Comparison of ENCODE assay signal across 11 mouse cellular contexts in the genomic region with DNA sequence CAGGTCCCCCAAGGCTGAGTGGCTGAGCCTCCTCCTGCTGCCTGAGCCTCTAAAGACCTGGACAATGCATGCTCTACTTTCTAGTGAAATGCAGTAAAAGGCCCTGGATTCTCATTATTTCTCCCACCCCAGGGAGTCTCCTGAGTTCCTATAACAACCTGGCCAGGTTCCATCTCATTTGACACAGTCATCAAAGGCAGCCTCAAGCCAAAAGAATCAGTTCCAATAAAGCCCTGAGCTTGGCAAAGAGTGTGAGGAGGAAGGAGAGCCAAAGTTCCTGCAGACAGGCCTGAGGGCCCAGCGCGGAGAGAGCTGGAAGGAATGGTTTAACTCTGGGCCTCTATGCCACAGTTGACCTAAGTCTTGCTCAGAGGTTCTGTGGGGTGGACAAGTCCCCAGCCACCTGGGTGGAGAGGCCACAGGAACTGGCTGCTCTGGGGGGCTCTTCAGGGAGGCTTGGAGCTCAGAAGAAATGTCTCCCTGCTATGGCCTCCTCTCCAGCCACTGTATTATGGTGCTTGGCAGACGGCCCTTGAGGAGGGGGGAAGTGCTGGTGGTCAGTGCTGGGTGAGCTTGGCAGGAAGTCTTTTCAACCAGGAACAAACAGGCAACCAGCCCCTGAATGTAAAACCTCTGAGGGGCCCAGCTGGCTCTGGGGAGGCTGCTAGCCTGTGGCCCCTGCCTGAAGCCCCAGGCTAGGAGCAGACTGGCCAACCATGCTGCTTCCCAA. TPM values are rescaled to one million over a fixed set of nuclear protein-coding genes. Genes with fewer than 3 reads are reported as not detected.
DNase-seq lines count a peak whose midpoint lies in the region; ATAC-seq and TF ChIP-seq lines count a peak whose summit lies in the region.
"Had no signal": no experiment of that assay in that cellular context is flagged by ENCODE, and none has a peak within 500 bp of the region (broad histone marks: within the 10 kb centered on the region; RNA-seq: fewer than 3 reads in every experiment).

No protein-coding gene starts in this region.

- intact Hi-C loops in heart, adult 2 months (cut with DNase I) = no loop called here

- H3K27ac ChIP-seq in heart, adult 2 months = peak overlapping the region; percentile 40; the same call in 1 of the 2 replicates
- no peak overlapping the region for H3K27ac ChIP-seq in heart, embryonic 10.5 days
- H3K27ac ChIP-seq in lung, embryonic 15.5 days = peak overlapping the region; percentile 43

- no peaks in the 10 kb centered on the region for H3K27me3 ChIP-seq in heart, adult 2 months (ENCODE audit: control insufficient read depth, insufficient read depth, low read length)
- no peaks in the 10 kb centered on the region for H3K27me3 ChIP-seq in heart, embryonic 10.5 days (ENCODE audit: insufficient read depth, poor library complexity, severe bottlenecking)
- no peaks in the 10 kb centered on the region for H3K27me3 ChIP-seq in lung, embryonic 15.5 days
- H3K27me3 ChIP-seq: CH12.LX had no signal

- H3K4me3 ChIP-seq in heart, adult 2 months = no peak overlapping the region
- no peak overlapping the region for H3K4me3 ChIP-seq in heart, embryonic 10.5 days
- no peak overlapping the region for H3K4me3 ChIP-seq in lung, embryonic 15.5 days
- H3K4me3 ChIP-seq: erythroblast, embryonic 14.5 days; myocyte had no signal

- no peak overlapping the region for H3K9ac ChIP-seq in heart, adult 2 months (ENCODE audit: low read depth, low read length)
- no peak overlapping the region for H3K9ac ChIP-seq in lung, embryonic 15.5 days

- 17% methylated on average over 3 of the region's 3 CpGs for WGBS in heart, adult 2 months
- WGBS in heart, embryonic 10.5 days = 66% methylated on average over 3 of the region's 3 CpGs
- WGBS in lung, embryonic 15.5 days = 38% methylated on average over 3 of the region's 3 CpGs

- H3K36me3 ChIP-seq in heart, adult 2 months (ENCODE audit: control insufficient read depth, insufficient read depth, low read length) = no peaks in the 10 kb centered on the region
- H3K36me3 ChIP-seq in heart, embryonic 10.5 days = no peaks in the 10 kb centered on the region
- no peaks in the 10 kb centered on the region for H3K36me3 ChIP-seq in lung, embryonic 15.5 days

- TF ChIP-seq CTCF in heart, adult 2 months (IDR thresholded peaks at IDR 0.05) = no peak

- H3K4me1 ChIP-seq in heart, adult 2 months (ENCODE audit: control insufficient read depth, insufficient read depth, low read length) = peaks cover 8% of the 10 kb centered on the region
- peaks cover 10% of the 10 kb centered on the region; the same call in 1 of the 2 replicates for H3K4me1 ChIP-seq in heart, embryonic 10.5 days
- H3K4me1 ChIP-seq in lung, embryonic 15.5 days = peaks cover 11% of the 10 kb centered on the region

- peak; percentile 75; the same call in 1 of the 2 replicates for ATAC-seq in lung, embryonic 15.5 days (ENCODE audit: borderline replicate concordance, extremely low read depth, low FRiP score, low TSS enrichment)

- TF ChIP-seq POLR2A in heart, adult 2 months (IDR thresholded peaks at IDR 0.05; ENCODE audit: insufficient read depth, low read depth, low read length) = no peak

- peak; percentile 27 to 56 for DNase-seq in heart, adult 2 months
- DNase-seq in heart, embryonic 10.5 days (ENCODE audit: low spot score) = no peak
- DNase-seq in cerebellum, postnatal 36 days = peak; percentile 58 to 72
- peak; percentile 51 for DNase-seq in gastrocnemius, postnatal 25 days
- peak; percentile 15 for DNase-seq in kidney, postnatal 14 days
- peak; percentile 52 for DNase-seq in right cerebral cortex, postnatal 25 days
- no peak for DNase-seq in natural killer cell, adult 2 months (ENCODE audit: low spot score in 2 of 2)

- no peak for TF ChIP-seq EP300 in heart, adult 2 months (IDR thresholded peaks at IDR 0.05; ENCODE audit: insufficient read depth, low read depth, low read length)

- no peaks in the 10 kb centered on the region for H3K79me2 ChIP-seq in heart, adult 2 months (replicated peaks; ENCODE audit: control insufficient read depth, insufficient read depth, low read length)

- H3K9me3 ChIP-seq in heart, embryonic 10.5 days = no peaks in the 10 kb centered on the region
- no peaks in the 10 kb centered on the region for H3K9me3 ChIP-seq in lung, embryonic 15.5 days

- no peak overlapping the region for H3K4me2 ChIP-seq in lung, embryonic 15.5 days

RNA-seq across cellular contexts. Expression of a gene that starts 30.7 kb away (rescaled TPM):
- total RNA-seq in heart, adult 2 months (2021) = 1 to 10 TPM; 4.2 to 5.3 TPM
- 4.9 and 5.9 TPM in 2 replicates for polyA plus RNA-seq in heart, adult 2 months (2012; rRNA removed)
- 4.5 and 5.8 TPM in 2 replicates for polyA plus RNA-seq in heart, embryonic 10.5 days (2016; fragmentation: Nextera tagmentation; extraction: Ambion mirVana)
- 1 to 10 TPM; 5.0 to 7.3 TPM for total RNA-seq in gastrocnemius, postnatal 25 days (2021)
- polyA plus RNA-seq in lung, embryonic 15.5 days (2015; fragmentation: Nextera tagmentation; extraction: Ambion mirVana) = 7.7 TPM in 2 replicates

Comparison
In these comparisons a context has a peak if more than half of its experiments do, and no peak if none do; other contexts are left out.
1. DNase-seq: peak in heart, adult 2 months (2 of 2), cerebellum, postnatal 36 days (2 of 2), gastrocnemius, postnatal 25 days (single experiment), kidney, postnatal 14 days (single experiment) and right cerebral cortex, postnatal 25 days (single experiment); none in heart, embryonic 10.5 days (single experiment) and natural killer cell, adult 2 months (0 of 2).